ENCODE assay signal across 29 mouse cellular contexts in the genomic region with DNA sequence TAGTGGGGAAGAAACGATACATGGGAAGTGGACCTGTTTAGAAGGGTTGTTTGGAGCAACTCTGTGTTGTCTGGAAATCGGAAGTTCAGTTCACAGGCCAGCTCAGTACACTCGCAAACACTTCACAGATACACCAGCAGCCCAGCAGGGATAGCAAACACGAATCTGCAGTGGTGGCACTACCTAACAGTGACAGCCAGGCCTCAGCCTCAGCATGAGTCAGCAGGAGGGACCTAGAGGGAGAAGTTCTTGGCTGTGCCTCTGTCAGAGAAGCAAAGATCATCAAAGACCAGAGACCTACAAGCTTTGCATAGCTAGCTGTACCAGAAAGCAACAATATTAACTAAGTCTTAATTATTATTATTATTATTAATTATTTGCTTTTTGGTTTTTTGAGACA. TPM values are rescaled to one million over a fixed set of nuclear protein-coding genes. Genes with fewer than 3 reads are reported as not detected.
DNase-seq lines count a peak whose midpoint lies in the region; ATAC-seq and TF ChIP-seq lines count a peak whose summit lies in the region.
"Had no signal": no experiment of that assay in that cellular context is flagged by ENCODE, and none has a peak within 500 bp of the region (broad histone marks: within the 10 kb centered on the region; RNA-seq: fewer than 3 reads in every experiment).

No protein-coding gene starts in this region.

- H3K9ac ChIP-seq in MEL (ENCODE audit: control insufficient read depth, low read depth, low read length, poor library complexity, severe bottlenecking) = 0 out of 2 replicates have a peak overlapping the region, but pooled peaks have one; percentile 22
- no peak overlapping the region for H3K9ac ChIP-seq in liver, embryonic 12.5 days
- H3K9ac ChIP-seq: forebrain, embryonic 15.5 days; hindbrain, embryonic 15.5 days; limb, embryonic 15.5 days; neural tube, embryonic 12.5 days had no signal

- H3K4me2 ChIP-seq in liver, embryonic 12.5 days = no peak overlapping the region
- H3K4me2 ChIP-seq: forebrain, embryonic 15.5 days; hindbrain, embryonic 15.5 days; limb, embryonic 15.5 days; midbrain, embryonic 11.5 days; neural tube, embryonic 12.5 days had no signal

- no peaks in the 10 kb centered on the region for H3K27me3 ChIP-seq in MEL (ENCODE audit: control insufficient read depth in 1 of 2, insufficient read depth in 2 of 2, low read length in 2 of 2)
- no peaks in the 10 kb centered on the region for H3K27me3 ChIP-seq in liver, embryonic 12.5 days (replicated peaks)
- H3K27me3 ChIP-seq: CH12.LX; forebrain, embryonic 15.5 days; hindbrain, embryonic 15.5 days; limb, embryonic 15.5 days; neural tube, embryonic 12.5 days had no signal

- TF ChIP-seq RAD21 in MEL (IDR thresholded peaks at IDR 0.05; ENCODE audit: low read depth, low read length) = no peak

- H3K79me2 ChIP-seq in MEL (ENCODE audit: control insufficient read depth, insufficient read depth, low read length, poor library complexity) = no peaks in the 10 kb centered on the region; the same call in 1 of the 2 replicates

- peaks cover 0 to 10% of the 10 kb centered on the region in 2 experiments; a peak in 2 of 4 replicates for H3K36me3 ChIP-seq in MEL (ENCODE audit: control insufficient read depth in 1 of 2, insufficient read depth in 2 of 2, low read length in 2 of 2)
- no peaks in the 10 kb centered on the region for H3K36me3 ChIP-seq in liver, embryonic 12.5 days
- H3K36me3 ChIP-seq: forebrain, embryonic 10.5 days; forebrain, embryonic 15.5 days; hindbrain, embryonic 10.5 days; hindbrain, embryonic 15.5 days; limb, embryonic 10.5 days; limb, embryonic 15.5 days; neural tube, embryonic 12.5 days had no signal

- H3K9me3 ChIP-seq in MEL (replicated peaks; ENCODE audit: insufficient read depth, low read length) = no peaks in the 10 kb centered on the region
- H3K9me3 ChIP-seq in liver, embryonic 12.5 days (replicated peaks) = no peaks in the 10 kb centered on the region
- H3K9me3 ChIP-seq: forebrain, embryonic 10.5 days; forebrain, embryonic 15.5 days; hindbrain, embryonic 10.5 days; hindbrain, embryonic 15.5 days; limb, embryonic 10.5 days; limb, embryonic 15.5 days; neural tube, embryonic 12.5 days had no signal

- peaks cover under 1 to 13% of the 10 kb centered on the region in 2 experiments; a peak in 2 of 4 replicates for H3K4me1 ChIP-seq in MEL (ENCODE audit: control insufficient read depth in 1 of 2, insufficient read depth in 2 of 2, low read length in 2 of 2)
- H3K4me1 ChIP-seq in liver, embryonic 12.5 days = peaks cover 16% of the 10 kb centered on the region
- H3K4me1 ChIP-seq: forebrain, embryonic 10.5 days; forebrain, embryonic 15.5 days; hindbrain, embryonic 10.5 days; hindbrain, embryonic 15.5 days; limb, embryonic 15.5 days; neural tube, embryonic 12.5 days had no signal

- WGBS in liver, embryonic 12.5 days (ENCODE audit: insufficient replicate concordance) = 52% methylated on average over 4 of the region's 4 CpGs

- TF ChIP-seq EP300 in MEL (IDR thresholded peaks at IDR 0.05; ENCODE audit: low read depth in 1 of 2, low read length in 2 of 2) = no peak

- no peak for TF ChIP-seq CTCF in MEL (IDR thresholded peaks at IDR 0.05 in 2 of 3, conservative IDR thresholded peaks at IDR 0.05 in 1 of 3; ENCODE audit: control insufficient read depth in 1 of 3, insufficient read depth in 1 of 3, low read depth in 2 of 3, low read length in 3 of 3, poor library complexity in 1 of 3, severe bottlenecking in 1 of 3)

- no peak overlapping the region for H3K4me3 ChIP-seq in MEL (ENCODE audit: control insufficient read depth in 1 of 2, insufficient read depth in 1 of 2, low read depth in 2 of 2, low read length in 2 of 2)
- H3K4me3 ChIP-seq in liver, embryonic 12.5 days = no peak overlapping the region
- H3K4me3 ChIP-seq: forebrain, embryonic 10.5 days; forebrain, embryonic 15.5 days; hindbrain, embryonic 10.5 days; hindbrain, embryonic 15.5 days; layer of hippocampus, adult 2 months; limb, embryonic 10.5 days; limb, embryonic 15.5 days; myocyte; neural tube, embryonic 12.5 days had no signal

- ATAC-seq in liver, embryonic 12.5 days = peak; percentile 51; the same call in 1 of the 2 replicates
- ATAC-seq in inflammation-experienced regulatory T-cells, adult 6 months = no peak
- ATAC-seq: forebrain, embryonic 15.5 days had no signal

- DNase-seq in heart, adult 11 months = peak; percentile 55
- DNase-seq in heart, adult 9 months (ENCODE audit: low spot score in 2 of 2) = no peak
- DNase-seq in MEL (ENCODE audit: low read depth, low spot score) = peak; percentile 76
- DNase-seq in layer of hippocampus, postnatal 25 days (ENCODE audit: extremely low spot score in 1 of 2, low spot score in 1 of 2) = no peak
- DNase-seq in kidney, adult 8-10 months = no peak
- DNase-seq: adrenal gland, adult 8-10 months; cerebellum, adult 8-10 months; cerebellum, postnatal 36 days; heart, postnatal 14 days; kidney, adult 18-20 months; kidney, postnatal 36 days; lung, adult 2 months; lung, postnatal 10 days; right cerebral cortex, adult 18-20 months; thymus, adult 2 months; thymus, postnatal 36 days had no signal

- no peak for TF ChIP-seq POLR2A in MEL (IDR thresholded peaks at IDR 0.05; ENCODE audit: control insufficient read depth in 1 of 2, insufficient read depth in 1 of 2, low read depth in 1 of 2, low read length in 2 of 2, poor library complexity in 1 of 2)

- peak overlapping the region; percentile 43; the same call in 1 of the 2 replicates for H3K27ac ChIP-seq in MEL (ENCODE audit: control insufficient read depth, low read depth, low read length)
- H3K27ac ChIP-seq in liver, embryonic 12.5 days = no peak overlapping the region
- H3K27ac ChIP-seq: forebrain, embryonic 10.5 days; forebrain, embryonic 15.5 days; hindbrain, embryonic 10.5 days; hindbrain, embryonic 15.5 days; layer of hippocampus, adult 2 months; limb, embryonic 10.5 days; limb, embryonic 15.5 days; neural tube, embryonic 12.5 days had no signal

TF ChIP-seq in MEL, 35 proteins besides CTCF, POLR2A, EP300 and RAD21:
- TF ChIP-seq MAX (IDR thresholded peaks at IDR 0.05; ENCODE audit: low read length) (no peak), GABPA (IDR thresholded peaks at IDR 0.05; ENCODE audit: low read depth, low read length) (no peak), CHD2 (IDR thresholded peaks at IDR 0.05; ENCODE audit: low read length) (no peak), POLR2AphosphoS2 (IDR thresholded peaks at IDR 0.05; ENCODE audit: low read length) (no peak), ZKSCAN1 (IDR thresholded peaks at IDR 0.05; ENCODE audit: low read depth, low read length) (no peak), TBP (IDR thresholded peaks at IDR 0.05; ENCODE audit: low read depth, low read length) (no peak), CHD1 (IDR thresholded peaks at IDR 0.05; ENCODE audit: low read depth, low read length) (no peak), ZMIZ1 (IDR thresholded peaks at IDR 0.05; ENCODE audit: low read depth, low read length) (no peak), SMC3 (IDR thresholded peaks at IDR 0.05; ENCODE audit: low read depth, low read length) (no peak), TAL1 (IDR thresholded peaks at IDR 0.05; ENCODE audit: low read length) (no peak)

RNA-seq across cellular contexts. Expression of a gene that starts 6.8 kb away (rescaled TPM):
- 167 and 190 TPM in 2 replicates for total RNA-seq in MEL (2012; rRNA removed)
- polyA plus RNA-seq in MEL (2012; ENCODE audit: insufficient read depth in 1 of 2, insufficient read length in 2 of 2, low read depth in 1 of 2, low replicate concordance in 2 of 2, missing spikeins in 1 of 2) = 100 to 1,000 TPM in 1 of 2 experiments, not detected in 1; 167 TPM
- polyA plus RNA-seq in liver, embryonic 12.5 days (2016; fragmentation: Nextera tagmentation; extraction: Ambion mirVana) = 162 and 165 TPM in 2 replicates
- 100 to 1,000 TPM in 1 of 3 experiments, 10 to 100 TPM in 2; 58.6 to 102 (median 76.9) TPM for polyA plus RNA-seq in inflammation-experienced regulatory T-cells, adult 6 months (2017; shearing (Covaris generic))
- total RNA-seq in layer of hippocampus, postnatal 25 days (2021) = 10 to 100 TPM; 16.2 to 18.3 TPM

RNA-seq across cellular contexts. Expression of a gene that starts 14.4 kb away (rescaled TPM):
- total RNA-seq in MEL (2012; rRNA removed) = 63.2 and 67.4 TPM in 2 replicates
- 10 to 100 TPM in 1 of 2 experiments, not detected in 1; 98.6 TPM for polyA plus RNA-seq in MEL (2012; ENCODE audit: insufficient read depth in 1 of 2, insufficient read length in 2 of 2, low read depth in 1 of 2, low replicate concordance in 2 of 2, missing spikeins in 1 of 2)
- polyA plus RNA-seq in liver, embryonic 12.5 days (2016; fragmentation: Nextera tagmentation; extraction: Ambion mirVana) = 31.1 and 31.2 TPM in 2 replicates
- 10 to 100 TPM; 63.3 to 80.6 (median 68.3) TPM for polyA plus RNA-seq in inflammation-experienced regulatory T-cells, adult 6 months (2017; shearing (Covaris generic))
- 100 to 1,000 TPM; 163 to 165 TPM for total RNA-seq in layer of hippocampus, postnatal 25 days (2021)

Comparison
In these comparisons a context has a peak if more than half of its experiments do, and no peak if none do; other contexts are left out.
1. DNase-seq: peak in heart, adult 11 months (single experiment) and MEL (single experiment); none in heart, adult 9 months (0 of 2), layer of hippocampus, postnatal 25 days (0 of 2) and kidney, adult 8-10 months (0 of 2).